Mouse (Mus musculus) cerebellum, adult 9-10 months (tissue): Measurements from ENCODE around the gene Prpf18.
"Not testable (repeated sequence)": the region's sequence is repeated elsewhere in the genome, so short reads cannot be mapped to it uniquely, and the experiment has no call there.

Experiments used
- DNase-seq: peaks from one replicate; pipeline ENCODE4 v3.0.0; 2022

Prpf18 gene

DNA sequence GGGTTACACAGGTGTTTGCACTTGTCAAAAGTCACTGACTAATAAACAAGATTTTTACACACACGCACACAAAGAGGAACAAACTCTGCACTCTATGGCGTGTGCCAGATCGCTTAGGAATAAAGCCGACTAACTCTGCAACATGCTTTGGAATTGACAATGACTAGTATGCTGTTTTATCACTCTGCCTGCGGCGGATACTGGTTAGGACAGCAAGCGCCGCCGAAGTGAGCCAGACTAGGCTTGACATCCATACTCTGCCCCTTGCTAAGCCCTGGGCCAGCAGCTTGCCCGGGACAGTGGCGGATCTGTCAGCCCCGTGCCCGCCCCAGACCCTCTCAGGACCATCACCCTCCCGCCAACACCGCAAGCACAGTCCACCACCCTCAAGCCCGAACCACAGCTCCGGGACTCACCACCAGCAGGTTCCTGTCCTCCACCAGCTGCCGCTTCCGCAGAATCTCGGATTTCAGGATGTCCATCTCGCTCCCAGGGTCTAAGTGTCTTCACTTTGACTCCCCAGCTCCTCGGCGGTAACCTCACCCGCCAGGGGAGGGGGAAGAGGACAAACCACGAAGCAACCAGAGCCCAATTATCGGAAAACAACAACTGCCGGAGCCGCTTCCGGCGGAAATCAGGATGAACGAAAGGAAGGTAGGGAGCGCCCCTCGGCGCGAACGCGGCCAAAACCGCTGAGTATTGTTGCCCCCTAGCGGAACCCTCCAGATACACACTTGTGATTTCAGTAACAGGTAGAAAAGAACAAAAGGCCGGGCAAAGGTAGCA, at the start of gene Prpf18:
Gene Prpf18, minus strand, starts transcription at position 614 of the 786 bp plus-strand sequence.
- peak; percentile 87 for DNase-seq

DNA sequence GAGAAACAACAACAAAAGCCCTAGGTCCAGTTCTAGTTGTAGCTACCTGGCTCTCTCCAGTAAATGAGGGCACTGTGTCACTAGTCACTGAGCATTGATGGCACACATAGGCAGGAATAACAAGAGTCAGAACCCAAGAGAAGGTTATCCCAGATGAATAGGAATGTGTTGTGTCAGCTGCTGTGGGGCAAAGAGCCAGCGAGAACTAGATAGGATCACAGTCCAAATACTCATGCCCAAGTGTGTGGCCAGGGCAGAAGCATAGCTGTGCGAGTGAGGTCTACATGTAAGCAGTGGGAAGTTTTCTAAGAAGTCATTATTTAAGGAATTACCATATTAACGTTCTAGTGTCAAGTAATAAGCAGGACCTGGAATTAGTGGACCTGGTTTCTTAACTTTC, 28.0 kb upstream of the Prpf18 start:
- DNase-seq, result no peak

DNA sequence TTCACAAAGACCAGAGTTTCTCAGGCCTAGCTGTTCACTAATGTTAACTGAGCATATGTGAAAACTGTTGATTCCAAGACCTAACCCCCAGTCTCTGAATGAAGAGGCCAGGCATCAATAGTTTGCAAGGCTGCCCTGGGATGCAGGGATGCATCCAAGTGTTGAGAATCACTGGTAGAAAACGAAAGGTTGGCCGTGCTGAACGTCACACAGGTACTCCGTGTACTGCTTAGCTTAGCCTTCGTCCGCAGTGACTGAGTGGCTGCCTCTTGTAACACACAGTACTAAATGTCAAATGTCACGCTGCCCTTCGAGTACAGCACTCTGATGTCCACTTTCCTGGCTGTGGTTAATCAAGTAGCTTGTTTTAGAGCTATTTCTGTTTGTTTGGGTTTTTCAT, 19.7 kb upstream of the Prpf18 start:
- no peak for DNase-seq

DNA sequence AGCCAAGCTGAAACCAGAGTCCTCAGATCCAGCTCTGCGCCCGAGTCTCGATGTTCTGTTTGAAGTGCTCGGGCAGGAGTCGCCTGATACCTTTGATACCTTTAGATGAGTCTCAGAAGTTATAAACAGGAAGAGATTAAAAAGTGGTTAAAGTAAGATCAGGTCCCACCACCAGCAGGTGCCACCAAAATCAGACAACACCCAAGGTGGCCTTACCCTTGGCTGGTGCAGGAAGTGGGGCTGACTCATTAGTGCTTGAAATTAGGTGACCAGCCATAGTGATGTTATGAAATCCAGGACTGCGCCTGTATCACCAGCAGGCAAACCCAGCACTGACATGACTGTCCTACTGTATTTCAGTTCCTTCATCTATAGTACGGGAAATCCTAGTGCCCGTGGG, 17.8 kb upstream of the Prpf18 start:
- DNase-seq, result no peak

DNA sequence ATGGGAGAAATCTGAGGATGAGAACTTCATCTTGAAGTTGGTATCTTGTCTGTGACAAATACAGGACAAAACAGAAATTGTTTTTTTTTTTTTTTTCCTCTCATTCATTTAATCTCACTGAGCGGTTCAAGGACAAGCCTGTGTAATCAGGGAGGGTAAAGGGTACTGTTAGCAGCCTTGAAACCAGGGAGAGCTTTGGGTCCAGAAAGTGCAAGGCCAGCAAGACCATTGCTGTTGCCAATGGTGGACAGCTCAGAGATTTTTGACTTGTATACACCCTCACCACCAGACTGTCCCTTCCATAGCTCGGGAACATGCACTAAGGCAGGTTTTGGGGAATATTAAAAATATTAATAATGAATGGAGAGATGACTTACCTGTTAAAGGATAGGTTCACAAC, 16.7 kb upstream of the Prpf18 start:
- no peak for DNase-seq

DNA sequence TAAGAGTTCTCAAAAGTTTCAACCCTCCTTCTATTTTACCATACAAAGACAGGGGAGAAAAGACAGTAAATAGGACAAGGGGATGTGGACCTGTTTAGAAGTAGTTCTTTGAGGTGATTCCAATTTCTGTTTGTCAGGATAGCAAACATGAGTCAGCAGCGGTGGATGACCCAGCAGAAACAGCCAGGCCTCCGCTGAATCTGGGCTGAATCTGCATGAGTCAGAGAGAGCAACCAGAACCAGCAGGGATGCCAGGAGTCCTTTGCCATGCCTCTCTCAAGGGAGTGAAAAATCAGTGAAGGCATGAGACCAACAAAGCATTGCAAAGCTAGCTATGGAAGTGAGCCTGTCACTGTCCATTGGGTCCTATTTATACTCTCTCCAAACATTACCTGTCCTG, 8.8 kb upstream of the Prpf18 start:
- DNase-seq, result no peak

DNA sequence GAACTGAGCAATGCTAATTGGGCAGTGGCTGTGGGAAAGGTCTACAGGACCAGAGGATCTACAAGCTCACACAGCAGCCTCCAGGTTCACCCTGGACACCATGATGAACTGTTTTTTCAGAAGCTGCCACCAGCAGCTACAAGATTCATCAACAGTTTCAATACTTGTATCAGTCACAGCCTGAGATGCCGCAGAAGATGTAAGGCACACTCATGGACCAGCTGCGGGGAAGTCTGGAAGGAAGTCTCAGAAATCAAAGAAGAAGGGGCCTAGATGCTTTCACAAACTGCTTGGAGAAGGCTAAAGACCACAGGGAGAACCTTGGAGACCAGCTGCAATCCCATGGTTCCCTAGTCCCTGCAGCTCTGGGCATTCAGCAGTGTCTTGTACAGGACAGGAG, 2.3 kb downstream of the Prpf18 start:
- no peak for DNase-seq

DNA sequence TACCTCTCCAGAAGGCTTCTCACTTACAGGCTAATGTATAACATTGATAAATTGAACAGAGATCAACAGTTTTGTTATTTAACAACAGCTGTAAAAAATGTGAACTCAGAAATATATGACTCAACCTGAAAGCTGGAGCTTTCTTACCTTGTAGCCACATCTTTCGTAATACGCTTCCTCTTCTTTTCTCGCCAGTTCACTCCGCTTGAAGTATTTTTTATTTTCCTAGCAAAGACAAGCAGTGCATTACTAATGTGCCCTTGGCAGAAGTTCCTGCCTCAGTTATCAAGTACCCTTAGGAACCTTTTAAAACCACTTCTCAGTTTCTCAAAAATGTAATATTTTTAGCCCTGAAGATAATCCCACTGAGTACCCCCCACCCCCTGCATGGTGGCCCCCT, 3.8 kb downstream of the Prpf18 start:
- DNase-seq, result no peak

DNA sequence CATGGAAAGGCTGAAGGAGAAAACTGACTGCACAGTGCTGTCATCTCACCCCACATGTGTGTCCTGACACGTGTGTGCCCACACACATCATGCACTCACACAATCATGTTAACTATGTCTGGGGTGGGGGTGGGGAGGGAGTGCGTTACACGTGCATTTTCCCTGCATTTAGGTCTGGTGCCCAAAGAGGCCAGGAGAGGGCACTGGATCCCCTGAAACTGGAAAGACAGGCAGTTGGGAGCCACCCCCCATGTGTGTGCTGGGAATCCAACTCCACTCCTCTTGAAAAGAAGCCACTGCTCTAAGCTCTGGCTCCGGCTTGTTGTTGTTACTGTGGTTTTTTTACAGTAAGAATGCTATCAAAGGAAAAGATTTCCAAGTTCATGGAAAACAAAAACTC, 6.8 kb downstream of the Prpf18 start:
- DNase-seq, result no peak

DNA sequence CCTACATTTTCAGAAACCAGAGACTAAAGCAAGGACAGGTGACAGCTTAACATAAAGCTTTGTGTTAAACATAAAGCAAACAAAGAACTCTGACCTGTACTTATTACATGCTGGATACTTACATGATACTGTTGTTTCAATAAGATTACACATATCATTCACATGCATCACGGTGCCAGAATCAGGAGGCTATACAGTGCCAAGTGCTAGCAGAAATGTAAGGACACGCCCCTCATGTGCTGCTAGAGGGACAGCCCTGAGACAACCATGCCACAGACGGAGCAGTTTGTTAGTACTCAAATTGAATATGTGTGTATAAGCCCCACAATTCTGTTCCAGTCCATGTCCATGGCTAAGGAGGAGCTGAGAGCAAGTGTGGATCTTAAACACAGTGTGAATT, 13.7 kb downstream of the Prpf18 start:
- no peak for DNase-seq

DNA sequence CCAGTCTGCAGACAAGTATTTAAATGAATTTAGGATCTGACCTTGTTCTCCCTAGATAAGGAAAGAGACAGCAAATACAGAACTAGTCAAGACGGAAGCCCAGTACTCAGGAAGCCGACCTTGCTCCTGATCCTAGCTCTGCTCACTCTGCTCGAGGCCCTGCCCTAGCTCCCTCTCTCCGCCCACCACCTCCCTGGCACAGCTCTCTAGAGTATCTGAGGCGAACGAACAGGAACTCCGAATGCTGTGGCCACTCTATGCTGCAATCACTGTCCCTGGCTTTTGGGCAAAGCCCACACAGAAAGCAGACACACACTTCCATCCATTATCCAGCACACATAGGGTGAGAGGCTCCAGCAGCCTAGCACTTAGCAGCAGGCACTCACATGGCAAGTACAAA, 15.3 kb downstream of the Prpf18 start:
- no peak for DNase-seq

DNA sequence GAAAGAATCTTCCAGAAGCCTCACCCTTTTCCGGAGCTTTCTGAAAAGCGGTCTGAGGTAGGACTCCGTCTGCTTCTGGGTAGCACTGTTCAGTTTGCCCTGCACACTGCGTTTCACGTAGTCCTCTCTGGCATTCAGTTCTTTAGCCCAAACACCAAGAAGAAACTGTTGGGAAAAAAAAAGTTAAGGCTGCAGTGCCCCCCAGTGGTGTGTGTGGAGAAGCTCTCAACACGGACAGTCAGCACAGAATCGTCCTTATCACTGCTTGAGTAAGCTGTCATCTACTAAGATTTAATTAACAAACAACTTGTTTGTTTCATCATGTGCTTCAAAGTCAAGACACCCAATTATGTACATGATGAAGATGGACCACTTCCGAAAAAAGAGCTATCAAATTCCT, 16.1 kb downstream of the Prpf18 start:
- no peak for DNase-seq

DNA sequence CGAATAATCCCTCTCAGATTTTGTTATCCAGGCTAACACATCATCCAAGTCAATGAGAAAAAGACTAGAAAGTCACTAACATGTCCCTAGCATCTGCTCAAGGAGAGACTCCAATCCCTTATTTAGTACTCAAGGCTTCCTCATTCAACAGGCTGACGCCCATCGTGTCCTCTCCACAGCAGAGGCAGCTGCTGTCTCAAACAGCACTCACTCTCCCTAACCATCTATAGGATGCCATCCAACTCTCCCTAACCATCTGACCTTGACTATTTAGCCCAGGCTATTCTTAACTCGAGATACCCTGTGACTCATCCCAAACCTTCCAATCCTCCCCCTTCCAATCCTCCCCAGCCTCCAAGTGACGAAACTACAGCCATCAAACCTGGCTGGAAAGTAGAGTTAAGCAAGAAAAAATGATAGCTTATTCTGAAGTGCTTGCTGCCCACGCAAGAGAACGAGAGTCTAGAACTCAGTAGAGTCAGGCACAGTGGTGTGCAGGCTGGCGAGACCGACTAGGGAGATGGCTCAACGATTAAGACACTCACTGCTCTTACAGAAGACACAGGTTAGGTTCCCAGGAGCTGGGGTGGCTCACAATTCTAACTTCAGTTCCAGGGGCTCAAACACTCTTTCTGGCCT, 21.6 kb downstream of the Prpf18 start:
- DNase-seq, result no peak

DNA sequence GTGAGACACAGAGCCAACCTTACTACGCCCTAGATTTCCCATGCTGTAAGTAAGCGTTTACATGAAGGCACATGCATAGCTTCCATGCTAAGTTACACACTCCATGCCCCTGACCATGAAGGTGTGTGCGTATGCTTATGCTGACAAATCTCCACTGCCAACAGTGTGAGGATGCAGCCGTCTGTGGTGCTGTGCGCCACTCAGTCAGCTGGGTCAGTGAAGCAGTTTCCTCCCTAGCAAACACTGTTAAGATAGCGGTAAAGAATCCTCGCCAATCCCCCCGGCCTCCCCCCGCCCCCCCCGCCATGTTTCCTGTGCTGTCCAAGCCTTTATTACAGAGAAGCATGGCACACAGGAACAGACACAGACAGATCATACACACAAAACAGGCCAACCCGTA, 22.4 kb downstream of the Prpf18 start:
- no peak for DNase-seq

DNA sequence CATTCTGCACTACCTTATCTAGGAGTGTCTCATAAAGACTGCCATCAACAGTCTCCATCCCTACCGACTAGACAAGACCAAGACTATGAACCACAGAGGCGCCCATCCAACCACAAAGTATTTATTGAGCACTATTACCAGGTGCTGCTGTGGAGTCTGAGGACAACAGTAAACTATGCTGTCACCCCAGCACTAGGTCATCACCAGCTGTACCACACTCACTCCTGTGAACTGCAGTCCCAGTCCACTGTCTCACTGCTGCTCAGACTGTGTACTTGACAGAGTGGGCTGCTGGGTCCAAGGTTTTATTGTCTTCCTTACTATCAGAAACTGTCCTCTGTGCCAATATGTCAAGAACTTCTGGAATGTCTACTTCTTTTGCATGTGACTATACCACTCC, 23.0 kb downstream of the Prpf18 start:
- DNase-seq, result no peak

DNA sequence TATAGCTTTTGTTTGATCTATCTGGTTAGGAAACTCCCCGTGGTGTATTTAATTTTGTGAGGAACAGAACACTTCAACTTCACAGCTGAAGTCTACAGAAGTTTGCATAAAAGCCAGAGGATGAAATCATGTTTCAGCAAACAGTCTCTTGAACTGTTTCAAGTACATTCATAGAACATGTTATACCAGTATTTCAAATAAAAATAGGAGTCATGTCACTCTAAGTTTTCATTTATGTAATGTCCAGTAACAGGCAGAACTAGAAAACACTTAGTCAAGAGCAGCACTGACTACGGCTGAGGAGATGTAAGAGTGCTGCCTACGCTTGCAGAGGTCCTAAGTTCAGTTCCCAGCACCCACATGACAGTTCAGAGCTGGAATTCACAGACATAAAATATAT, 25.0 kb downstream of the Prpf18 start:
- DNase-seq, result no peak

DNA sequence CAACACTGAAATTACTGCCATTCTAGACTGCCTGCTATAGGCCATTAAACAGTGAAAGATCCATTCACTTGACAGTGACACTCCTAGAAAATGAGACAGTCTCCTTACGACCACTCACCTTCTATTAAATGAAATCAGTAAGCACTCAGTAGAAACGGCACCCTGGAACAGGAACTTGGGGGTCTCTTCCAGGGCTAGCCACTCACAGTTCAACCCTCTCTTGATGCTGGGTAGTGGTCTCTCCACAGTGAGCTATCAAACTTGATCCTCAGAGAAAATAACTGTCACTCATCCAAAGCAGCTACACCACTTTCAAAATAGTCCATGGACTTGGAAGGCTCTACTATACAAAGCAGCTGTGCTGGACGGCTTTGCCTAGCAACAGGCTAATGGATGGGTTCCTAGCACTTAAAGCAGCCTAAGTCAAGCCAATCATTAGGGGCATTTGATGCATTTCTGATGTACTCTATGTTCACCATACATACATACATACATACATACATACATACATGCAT, 30.4 kb downstream of the Prpf18 start:
- no peak for DNase-seq

DNA sequence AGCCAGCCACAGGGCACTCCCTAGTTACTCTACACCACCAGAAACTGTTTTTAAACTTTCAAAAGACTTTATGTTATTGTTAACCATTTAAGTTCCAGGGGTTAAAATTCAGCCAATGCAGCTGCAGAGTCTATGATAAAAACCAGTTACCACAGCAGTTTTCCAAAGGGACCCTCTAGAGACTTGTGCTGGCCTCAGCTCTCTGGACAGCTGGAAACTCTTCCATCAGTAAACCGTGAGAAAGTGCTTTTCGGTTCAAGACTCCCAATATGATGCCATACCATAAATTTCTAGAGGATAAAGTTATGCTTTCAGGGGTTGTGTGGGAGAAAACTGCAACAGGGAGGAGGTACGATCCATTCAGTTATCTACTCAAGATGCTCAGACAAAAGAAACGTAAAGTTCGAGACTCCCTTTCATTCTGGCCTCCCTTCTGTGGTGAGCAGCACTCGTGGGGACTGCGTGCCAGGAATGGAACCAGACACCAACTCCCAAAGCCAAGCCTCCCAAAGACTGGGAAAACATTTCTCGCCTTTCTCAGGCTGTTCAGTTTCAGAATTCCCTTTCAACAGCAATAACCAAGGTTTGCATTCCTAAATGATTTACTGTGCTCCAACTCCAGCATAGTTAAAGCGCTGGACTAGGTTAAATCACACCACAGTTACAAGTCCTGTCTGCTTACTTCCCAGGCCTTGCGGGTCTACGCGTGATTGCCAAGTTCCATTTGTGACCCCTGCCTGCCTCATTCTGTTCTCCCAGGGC, 31.1 kb downstream of the Prpf18 start:
- DNase-seq, result no peak

DNA sequence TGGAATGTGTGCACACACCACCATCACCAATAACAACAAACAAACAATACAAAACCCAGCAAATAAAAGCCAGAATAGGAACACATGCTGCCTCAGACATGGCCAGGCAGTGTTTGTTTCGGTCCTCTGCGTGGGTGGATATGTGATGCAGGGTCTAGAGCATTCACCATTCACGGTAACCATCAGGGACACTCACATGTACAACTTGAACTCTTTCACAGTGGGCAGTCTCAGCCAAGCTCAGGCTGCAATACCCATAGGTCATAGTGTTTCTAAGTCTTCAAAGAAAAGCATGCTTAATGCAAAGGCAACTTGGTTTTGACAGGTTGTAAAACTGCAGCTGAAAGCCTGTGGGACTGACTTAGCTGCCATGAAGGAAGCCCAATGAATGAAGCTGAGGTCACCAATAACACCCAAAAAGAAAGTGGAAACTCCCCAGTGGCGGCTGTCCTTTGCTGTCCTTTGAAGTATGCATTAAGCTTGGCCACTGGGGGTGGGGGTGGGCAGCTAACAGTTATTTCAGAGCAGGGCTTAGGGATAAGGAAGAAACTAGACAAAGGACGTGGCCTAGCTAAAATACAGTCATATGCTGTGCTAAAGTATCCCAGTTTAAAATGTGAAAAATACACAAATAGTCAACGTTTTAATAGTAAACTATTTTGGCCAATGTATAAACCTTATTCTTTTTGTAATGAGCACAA, 31.9 kb downstream of the Prpf18 start:
- DNase-seq, result no peak

DNA sequence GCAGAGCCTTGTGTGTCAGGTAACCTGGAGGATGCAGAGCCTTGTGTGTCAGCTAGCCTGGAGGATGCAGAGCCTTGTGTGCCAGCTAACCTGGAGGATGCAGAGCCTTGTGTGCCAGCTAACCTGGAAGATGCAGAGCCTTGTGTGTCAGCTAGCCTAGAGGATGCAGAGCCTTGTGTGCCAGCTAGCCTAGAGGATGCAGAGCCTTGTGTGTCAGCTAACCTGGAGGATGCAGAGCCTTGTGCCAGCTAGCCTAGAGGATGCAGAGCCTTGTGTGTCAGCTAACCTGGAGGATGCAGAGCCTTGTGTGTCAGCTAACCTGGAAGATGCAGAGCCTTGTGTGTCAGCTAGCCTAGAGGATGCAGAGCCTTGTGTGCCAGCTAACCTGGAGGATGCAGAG, 32.8 kb downstream of the Prpf18 start:
- DNase-seq, result not testable (repeated sequence)

DNA sequence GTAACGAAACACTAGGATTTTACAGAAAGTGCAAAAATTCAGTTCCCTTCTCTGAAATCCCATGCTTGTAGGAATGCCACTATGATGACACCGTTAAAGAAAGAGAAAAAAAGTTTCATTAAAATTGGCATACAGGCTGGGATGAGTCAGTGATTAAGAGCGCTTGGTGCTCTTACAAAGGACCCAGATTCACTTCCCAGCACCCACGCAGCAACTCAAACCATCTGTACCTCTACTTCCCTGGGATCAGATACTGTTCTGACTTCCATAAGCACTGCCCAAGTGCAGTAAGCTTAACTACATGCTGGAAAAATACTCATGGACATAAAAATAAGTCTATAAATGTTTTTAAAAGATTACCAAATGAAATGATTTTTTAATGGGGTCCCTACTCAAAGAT, 34.9 kb downstream of the Prpf18 start:
- DNase-seq, result no peak

DNA sequence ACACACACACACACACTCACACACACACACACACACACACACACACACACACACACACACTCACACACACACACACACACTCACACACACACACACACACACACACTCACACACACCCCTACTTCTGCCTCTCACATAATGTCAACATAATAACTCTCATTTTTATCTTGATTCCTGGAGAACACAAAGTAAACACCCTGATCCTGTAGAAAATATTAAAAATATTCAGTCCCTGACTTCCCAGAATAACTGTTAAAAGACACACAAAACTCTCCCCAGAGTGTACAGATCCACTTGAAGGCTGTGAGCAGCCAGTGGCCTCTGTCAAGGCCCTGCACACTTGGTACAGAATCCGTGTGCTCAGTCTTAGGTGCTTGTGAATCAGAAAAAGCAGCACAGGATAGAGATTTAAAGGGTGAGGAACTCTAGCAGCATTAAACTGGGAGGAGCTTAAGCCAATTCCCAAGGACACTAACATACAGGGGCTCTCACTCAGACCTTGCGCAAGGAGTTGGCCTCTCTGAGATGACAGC, 36.8 kb downstream of the Prpf18 start:
- no peak for DNase-seq
